Mouse (Mus musculus) forebrain, embryonic 15.5 days (tissue): ENCODE measurements at regions not wholly inside any gene's neighbourhood (a gene's known extent, or its start where the extent isn't known, plus 50 kb on each side); places are given as distances from the start of the nearest gene placed in this dataset.

Source experiments
- ATAC-seq: fragments of 200-750 bp; cut with Nextera tagmentation; replicated peaks from 2 replicates; pipeline ENCODE4 v1.8.0; 2017; ENCODE audit warnings: mild to moderate bottlenecking, moderate TSS enrichment, moderate library complexity
- H3K27ac ChIP-seq: fragments of 300-500 bp; sonication (generic); replicated peaks from 2 replicates; pipeline ENCODE4 v1.5.1; 2015; ENCODE audit warnings: mild to moderate bottlenecking, inconsistent platforms
- H3K27me3 ChIP-seq: fragments of 300-500 bp; sonication (generic); 2 replicates; pipeline ENCODE4 v1.6.1; 2015; ENCODE audit warnings: inconsistent platforms
- H3K36me3 ChIP-seq: fragments of 300-500 bp; sonication (generic); 2 replicates; pipeline ENCODE4 v1.6.1; 2015; ENCODE audit warnings: mild to moderate bottlenecking, inconsistent platforms
- H3K4me1 ChIP-seq: fragments of 300-500 bp; sonication (generic); 2 replicates; pipeline ENCODE4 v1.6.1; 2015; ENCODE audit warnings: inconsistent platforms
- H3K4me2 ChIP-seq: fragments of 300-500 bp; sonication (generic); replicated peaks from 2 replicates; pipeline ENCODE4 v1.6.1; 2015; ENCODE audit warnings: mild to moderate bottlenecking, inconsistent platforms
- H3K4me3 ChIP-seq: fragments of 300-500 bp; sonication (generic); 2 replicates; pipeline ENCODE4 v1.5.1; 2015; ENCODE audit warnings: mild to moderate bottlenecking, inconsistent platforms
- H3K9ac ChIP-seq: fragments of 300-500 bp; sonication (generic); replicated peaks from 2 replicates; pipeline ENCODE4 v1.6.1; 2015; ENCODE audit warnings: mild to moderate bottlenecking, inconsistent platforms
- H3K9me3 ChIP-seq: fragments of 300-500 bp; sonication (generic); 2 replicates; pipeline ENCODE4 v1.6.1; 2016; ENCODE audit warnings: inconsistent platforms
- WGBS: fragments of 180-500 bp; shearing (Covaris S2); methylation state at CpG from one replicate; pipeline ENCODE4 v1.1.7; 2015; ENCODE audit warnings: mixed read lengths; 5-methylcytosine and 5-hydroxymethylcytosine counted together

- 84% methylated on average over 4 of the region's 4 CpGs for WGBS
- H3K9ac ChIP-seq, result no peak overlapping the region
Measured at GRCm38 (mm10) chr16:15260069-15260468, 57.2 kb upstream of the Gm21897 start.

More at GRCm38 (mm10) chr16:15260069-15260468, 57.2 kb upstream of the Gm21897 start:
- Histone ChIP-seq H3K36me3 (no peaks in the 10 kb centered on the region), H3K27me3 (no peaks in the 10 kb centered on the region), H3K4me3 (no peak overlapping the region), H3K4me1 (no peaks in the 10 kb centered on the region), H3K9me3 (no peaks in the 10 kb centered on the region), H3K4me2 (no peak overlapping the region), H3K27ac (no peak overlapping the region)
- no peak for ATAC-seq
